Mouse (Mus musculus): ENCODE data around the gene Atp2a3. TPM values are rescaled to one million over a fixed set of nuclear protein-coding genes. Genes with fewer than 3 reads are reported as not detected.

Gene Atp2a3
- polyA plus RNA-seq, 2 experiments: 2.3 to 2.6 TPM

DNA sequence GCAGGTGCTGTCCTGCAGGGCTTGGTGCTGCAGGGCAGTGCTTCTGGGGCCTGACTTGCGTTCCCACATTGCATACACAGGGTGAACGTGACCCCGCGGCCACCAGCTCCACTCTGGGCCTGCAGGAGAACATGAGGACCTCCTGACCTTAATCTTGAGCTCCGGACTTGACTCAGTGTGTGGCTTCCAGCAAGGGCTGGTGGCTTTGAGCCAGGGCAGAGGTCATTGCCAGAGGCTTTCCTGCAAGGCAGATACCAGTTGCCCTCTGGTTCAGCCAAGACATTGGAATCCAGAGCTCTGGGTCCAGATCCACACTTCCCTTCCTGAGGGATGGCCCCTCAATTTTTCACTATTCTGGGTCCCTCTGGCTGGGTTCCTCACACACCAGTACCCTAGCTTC, 53.0 kb downstream of the Atp2a3 start:
- no peak overlapping the region for H3K27ac ChIP-seq (replicated peaks; ENCODE audit: low read depth, low read length)
- no peaks in the 10 kb centered on the region for H3K9me3 ChIP-seq (ENCODE audit: control insufficient read depth, low read length)
- no peak for DNase-seq (ENCODE audit: low spot score)
- 70% methylated on average over 5 of the region's 5 CpGs for WGBS
- H3K36me3 ChIP-seq (ENCODE audit: control insufficient read depth, insufficient read depth, low read length): no peaks in the 10 kb centered on the region
- TF ChIP-seq POLR2A (IDR thresholded peaks at IDR 0.05; ENCODE audit: borderline replicate concordance, extremely low read depth, insufficient read depth, insufficient read length): no peak
- H3K4me1 ChIP-seq (ENCODE audit: control insufficient read depth, insufficient read depth, low read length): peaks cover 3% of the 10 kb centered on the region; the same call in 1 of the 2 replicates
- no peak overlapping the region for H3K9ac ChIP-seq (ENCODE audit: low read depth, low read length, severe bottlenecking)
- no peak for ATAC-seq (ENCODE audit: low FRiP score, low read depth)
- H3K27me3 ChIP-seq (ENCODE audit: control insufficient read depth, insufficient read depth, low read length): no peaks in the 10 kb centered on the region
- no peak overlapping the region for H3K4me2 ChIP-seq (replicated peaks; ENCODE audit: low read depth, low read length, severe bottlenecking)
- no peak overlapping the region for H3K4me3 ChIP-seq (replicated peaks; ENCODE audit: low read length)

DNA sequence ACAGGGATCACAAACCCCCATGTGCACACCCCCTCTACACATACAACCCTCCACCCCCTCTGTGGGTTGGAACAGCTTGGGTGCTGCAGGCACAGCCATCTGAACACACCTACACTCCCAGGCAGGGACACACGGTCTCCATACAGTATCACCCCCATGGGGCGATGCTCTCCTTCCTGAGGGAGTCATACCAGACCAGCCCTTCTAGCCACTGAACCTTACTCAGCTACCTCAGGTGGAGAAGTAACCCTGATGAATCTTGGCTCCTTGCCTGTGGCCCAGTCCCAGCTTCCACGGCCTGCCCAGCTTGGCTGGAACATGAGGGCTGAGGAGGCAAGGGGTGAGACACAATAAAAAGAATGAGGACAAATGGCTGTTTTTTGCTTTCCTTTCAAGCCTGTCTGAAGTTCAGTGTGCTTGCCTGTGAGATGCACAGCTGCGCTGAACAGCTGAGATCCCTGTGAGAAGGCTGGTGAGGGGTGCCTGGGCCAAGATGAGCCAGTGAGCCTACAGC, 53.9 kb downstream of the Atp2a3 start:
- H3K27me3 ChIP-seq (ENCODE audit: control insufficient read depth, insufficient read depth, low read length): peaks cover 9% of the 10 kb centered on the region
- DNase-seq (ENCODE audit: low spot score) (no peak), ATAC-seq (ENCODE audit: low FRiP score, low read depth) (no peak)
- no peaks in the 10 kb centered on the region for H3K9me3 ChIP-seq (ENCODE audit: control insufficient read depth, low read length)
- H3K9ac ChIP-seq (ENCODE audit: low read depth, low read length, severe bottlenecking): no peak overlapping the region
- no peak overlapping the region for H3K4me2 ChIP-seq (replicated peaks; ENCODE audit: low read depth, low read length, severe bottlenecking)
- no peak for TF ChIP-seq POLR2A (IDR thresholded peaks at IDR 0.05; ENCODE audit: borderline replicate concordance, extremely low read depth, insufficient read depth, insufficient read length)
- H3K4me1 ChIP-seq (ENCODE audit: control insufficient read depth, insufficient read depth, low read length): peaks cover 10% of the 10 kb centered on the region
- 71% methylated on average over 4 of the region's 4 CpGs for WGBS
- H3K36me3 ChIP-seq (ENCODE audit: control insufficient read depth, insufficient read depth, low read length): no peaks in the 10 kb centered on the region
- H3K27ac ChIP-seq (replicated peaks; ENCODE audit: low read depth, low read length): no peak overlapping the region
- no peak overlapping the region for H3K4me3 ChIP-seq (replicated peaks; ENCODE audit: low read length)

DNA sequence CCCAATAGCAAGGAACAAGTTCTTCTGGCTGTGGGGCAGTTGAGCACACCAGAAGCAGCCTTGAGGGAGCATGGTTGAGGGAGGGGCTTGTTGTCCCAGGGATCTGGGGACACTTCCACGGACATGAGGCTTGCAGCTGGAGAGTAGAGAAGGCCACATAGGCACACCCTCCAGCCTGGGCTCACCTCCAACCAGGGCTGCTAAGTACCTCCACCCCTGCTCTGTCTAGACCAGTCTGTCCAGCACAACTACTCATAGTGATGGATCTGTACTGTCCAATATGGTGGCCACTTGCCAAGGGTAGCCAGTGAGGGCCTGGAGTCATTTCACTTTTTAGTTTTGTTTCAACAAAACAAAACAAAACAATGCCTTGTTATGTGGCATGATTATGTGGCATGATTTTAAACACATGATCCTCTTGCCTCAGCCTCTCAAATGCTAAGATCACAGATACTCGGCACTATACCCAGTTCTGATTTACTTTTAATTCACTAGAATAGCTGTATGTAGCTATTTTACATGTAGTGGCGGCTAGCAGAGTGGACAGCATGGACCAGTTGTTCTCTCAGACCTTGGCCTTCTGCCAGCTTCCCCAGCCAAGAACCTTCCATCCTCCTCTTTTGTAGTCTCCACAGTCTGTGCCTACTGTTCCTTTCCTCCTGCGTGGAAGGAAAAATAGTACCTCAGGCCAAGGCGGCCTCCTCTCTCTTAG, 54.6 kb downstream of the Atp2a3 start:
- no peak overlapping the region for H3K4me3 ChIP-seq (replicated peaks; ENCODE audit: low read length)
- ATAC-seq (ENCODE audit: low FRiP score, low read depth) (no peak), DNase-seq (ENCODE audit: low spot score) (no peak)
- no peak overlapping the region for H3K4me2 ChIP-seq (replicated peaks; ENCODE audit: low read depth, low read length, severe bottlenecking)
- no peak overlapping the region for H3K9ac ChIP-seq (ENCODE audit: low read depth, low read length, severe bottlenecking)
- peaks cover 15% of the 10 kb centered on the region for H3K27me3 ChIP-seq (ENCODE audit: control insufficient read depth, insufficient read depth, low read length)
- H3K4me1 ChIP-seq (ENCODE audit: control insufficient read depth, insufficient read depth, low read length): peaks cover 11% of the 10 kb centered on the region
- H3K36me3 ChIP-seq (ENCODE audit: control insufficient read depth, insufficient read depth, low read length): no peaks in the 10 kb centered on the region
- H3K27ac ChIP-seq (replicated peaks; ENCODE audit: low read depth, low read length): no peak overlapping the region
- WGBS: 80% methylated on average over 5 of the region's 5 CpGs
- H3K9me3 ChIP-seq (ENCODE audit: control insufficient read depth, low read length): no peaks in the 10 kb centered on the region
- no peak for TF ChIP-seq POLR2A (IDR thresholded peaks at IDR 0.05; ENCODE audit: borderline replicate concordance, extremely low read depth, insufficient read depth, insufficient read length)

DNA sequence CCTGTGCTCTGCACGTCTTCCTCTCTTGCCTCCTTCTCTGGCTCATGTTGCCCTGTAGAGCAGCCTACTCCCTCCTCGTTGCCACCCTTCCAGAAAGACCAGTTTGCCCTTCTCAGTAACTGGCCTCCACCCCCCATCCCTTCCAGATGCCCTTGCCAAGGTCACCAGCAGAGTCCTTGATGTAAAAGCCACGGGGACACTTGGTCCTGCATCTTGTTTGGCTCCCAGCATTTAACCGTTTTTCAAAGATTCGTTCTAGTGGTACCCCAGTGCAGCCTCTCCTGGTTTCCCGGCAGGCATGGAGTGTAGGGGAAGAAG, 55.1 kb downstream of the Atp2a3 start:
- TF ChIP-seq POLR2A (IDR thresholded peaks at IDR 0.05; ENCODE audit: borderline replicate concordance, extremely low read depth, insufficient read depth, insufficient read length): no peak

DNA sequence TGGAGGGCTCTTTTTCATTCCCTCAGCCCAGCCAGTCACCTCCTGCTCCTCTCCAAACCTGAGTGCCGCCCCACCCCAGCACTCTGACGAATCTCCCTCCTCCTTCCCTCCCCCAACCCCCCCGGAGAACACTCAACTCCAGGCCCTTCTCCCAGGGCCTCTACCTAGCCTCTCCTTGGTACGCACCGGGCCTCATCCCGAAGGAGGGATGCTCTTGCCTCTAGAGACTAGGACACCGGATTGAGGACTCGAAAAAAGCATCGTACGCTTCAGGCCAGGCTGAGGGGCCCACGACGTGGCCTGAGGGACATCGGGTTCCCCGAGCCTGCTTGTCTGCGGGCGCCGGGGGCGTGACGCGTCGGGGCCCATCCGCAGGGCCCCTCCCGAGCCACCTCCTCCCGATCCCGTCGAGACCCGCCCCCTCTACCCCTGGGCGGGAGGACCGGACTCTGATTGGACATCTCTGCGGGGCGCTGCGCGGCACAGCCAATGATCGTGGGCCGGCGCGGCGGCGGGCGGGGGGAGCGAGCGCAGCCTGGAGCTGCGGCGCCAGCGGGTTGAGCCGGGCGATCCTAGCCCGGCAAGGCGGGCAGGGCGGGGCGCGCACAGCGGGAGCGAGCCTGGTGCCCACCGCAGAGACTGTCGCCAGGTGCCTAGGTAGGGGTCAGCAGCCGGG, 57.6 kb downstream of the Atp2a3 start, which contains the start of gene Camkk1:
Gene Camkk1 (plus strand): TSS at position 538 of the 676 bp plus-strand sequence.
- peak; percentile 88 for DNase-seq (ENCODE audit: low spot score)
- peak; percentile 98 for ATAC-seq (ENCODE audit: low FRiP score, low read depth)
- no peak for TF ChIP-seq POLR2A (IDR thresholded peaks at IDR 0.05; ENCODE audit: borderline replicate concordance, extremely low read depth, insufficient read depth, insufficient read length)
- Histone ChIP-seq H3K27me3 (ENCODE audit: control insufficient read depth, insufficient read depth, low read length) (peaks cover 18% of the 10 kb centered on the region), H3K36me3 (ENCODE audit: control insufficient read depth, insufficient read depth, low read length) (no peaks in the 10 kb centered on the region), H3K9ac (ENCODE audit: low read depth, low read length, severe bottlenecking) (peak within 1 kb of the TSS; percentile 62), H3K4me1 (ENCODE audit: control insufficient read depth, insufficient read depth, low read length) (peaks cover 11% of the 10 kb centered on the region), H3K4me2 (replicated peaks; ENCODE audit: low read depth, low read length, severe bottlenecking) (peak within 1 kb of the TSS; percentile 96), H3K4me3 (replicated peaks; ENCODE audit: low read length) (peak within 1 kb of the TSS; percentile 68), H3K27ac (replicated peaks; ENCODE audit: low read depth, low read length) (no peak within 1 kb of the TSS), H3K9me3 (ENCODE audit: control insufficient read depth, low read length) (no peaks in the 10 kb centered on the region)
- WGBS: under 1% methylated on average over 47 of the region's 57 CpGs

More for the DNA sequence above, 55.1 kb downstream of the Atp2a3 start:
- Histone ChIP-seq H3K36me3 (ENCODE audit: control insufficient read depth, insufficient read depth, low read length) (no peaks in the 10 kb centered on the region), H3K4me1 (ENCODE audit: control insufficient read depth, insufficient read depth, low read length) (peaks cover 11% of the 10 kb centered on the region), H3K4me2 (replicated peaks; ENCODE audit: low read depth, low read length, severe bottlenecking) (no peak overlapping the region), H3K27me3 (ENCODE audit: control insufficient read depth, insufficient read depth, low read length) (peaks cover 18% of the 10 kb centered on the region), H3K4me3 (replicated peaks; ENCODE audit: low read length) (no peak overlapping the region), H3K9me3 (ENCODE audit: control insufficient read depth, low read length) (no peaks in the 10 kb centered on the region), H3K9ac (ENCODE audit: low read depth, low read length, severe bottlenecking) (no peak overlapping the region), H3K27ac (replicated peaks; ENCODE audit: low read depth, low read length) (no peak overlapping the region)
- DNase-seq (ENCODE audit: low spot score) (no peak), ATAC-seq (ENCODE audit: low FRiP score, low read depth) (no peak)
- 73% methylated on average over 6 of the region's 6 CpGs for WGBS
